Mouse (Mus musculus): ENCODE results near the gene Cept1.

GRCm38 (mm10) chr3:106462059-106462470, 85.5 kb downstream of the Cept1 start:
- no peak for TF ChIP-seq CHD2 (IDR thresholded peaks at IDR 0.05; ENCODE audit: low read depth, low read length)
- TF ChIP-seq MAFK (IDR thresholded peaks at IDR 0.05; ENCODE audit: insufficient read depth, low read depth, low read length) = no peak
- no peak for TF ChIP-seq HCFC1 (IDR thresholded peaks at IDR 0.05; ENCODE audit: borderline replicate concordance, insufficient read depth, low read length)
- no peak for TF ChIP-seq ZNF384 (IDR thresholded peaks at IDR 0.05; ENCODE audit: low read depth, low read length)

All from ES-E14 (cell line).